Mouse (Mus musculus): ENCODE results near the gene Ccdc6. TPM values are rescaled to one million over a fixed set of nuclear protein-coding genes. Genes with fewer than 3 reads are reported as not detected.

Ccdc6 gene
- polyA plus RNA-seq, 1 experiment from 2014 or later = 14.0 TPM

DNA sequence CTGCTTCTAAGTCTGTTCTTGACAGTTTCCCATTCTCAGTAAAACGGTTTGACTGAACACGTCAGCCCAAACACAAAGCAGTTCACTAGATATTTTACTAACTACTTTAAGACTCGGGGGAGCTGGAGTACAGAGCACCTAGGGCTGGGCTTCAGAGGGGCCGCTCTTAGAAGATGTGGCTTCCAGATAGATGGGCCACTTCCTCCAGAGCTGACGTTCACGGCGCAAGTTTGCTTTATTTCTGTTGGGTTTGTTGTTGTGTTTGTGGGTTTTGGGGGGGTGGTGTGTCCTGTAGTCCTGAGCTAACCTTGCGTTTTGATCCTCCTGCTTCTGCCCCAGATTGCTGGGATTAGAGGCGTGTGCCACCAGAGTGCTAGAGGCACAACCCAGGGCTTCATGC lies 83.8 kb downstream of the Ccdc6 start:
- no peaks in the 10 kb centered on the region for H3K9me3 ChIP-seq (replicated peaks; ENCODE audit: control insufficient read depth, low read length)
- H3K4me2 ChIP-seq (ENCODE audit: low read depth, low read length) = no peak overlapping the region
- H3K27ac ChIP-seq (ENCODE audit: low read length) = no peak overlapping the region
- H3K9ac ChIP-seq (ENCODE audit: low read length) = no peak overlapping the region
- no peak for ATAC-seq (replicated peaks; ENCODE audit: extremely low read depth, insufficient read depth, low FRiP score)
- peaks cover 14% of the 10 kb centered on the region; the same call in 1 of the 2 replicates for H3K36me3 ChIP-seq (ENCODE audit: control insufficient read depth, insufficient read depth)
- H3K4me3 ChIP-seq (ENCODE audit: low read length) = no peak overlapping the region
- peaks cover 27% of the 10 kb centered on the region for H3K4me1 ChIP-seq (ENCODE audit: control insufficient read depth, insufficient read depth, low read length)
- 79% methylated on average over 9 of the region's 9 CpGs for WGBS
- no peaks in the 10 kb centered on the region for H3K27me3 ChIP-seq (ENCODE audit: control insufficient read depth, insufficient read depth, low read length)

- H3K27ac ChIP-seq (ENCODE audit: low read length) = peak overlapping the region; percentile 52
- H3K36me3 ChIP-seq (ENCODE audit: control insufficient read depth, insufficient read depth) = peaks cover 10% of the 10 kb centered on the region; the same call in 1 of the 2 replicates
- no peaks in the 10 kb centered on the region for H3K9me3 ChIP-seq (replicated peaks; ENCODE audit: control insufficient read depth, low read length)
- ATAC-seq (replicated peaks; ENCODE audit: extremely low read depth, insufficient read depth, low FRiP score) = peak; percentile 54
- H3K4me2 ChIP-seq (ENCODE audit: low read depth, low read length) = no peak overlapping the region
- WGBS = 60% methylated on average over 11 of the region's 11 CpGs
- H3K27me3 ChIP-seq (ENCODE audit: control insufficient read depth, insufficient read depth, low read length) = no peaks in the 10 kb centered on the region
- H3K4me3 ChIP-seq (ENCODE audit: low read length) = no peak overlapping the region
- peaks cover 29% of the 10 kb centered on the region for H3K4me1 ChIP-seq (ENCODE audit: control insufficient read depth, insufficient read depth, low read length)
- H3K9ac ChIP-seq (ENCODE audit: low read length) = no peak overlapping the region
These were observed 84.5 kb downstream of the Ccdc6 start for GRCm38 (mm10) chr10:70181279-70181972.

- no peak overlapping the region for H3K9ac ChIP-seq (ENCODE audit: low read length)
- no peak overlapping the region for H3K4me3 ChIP-seq (ENCODE audit: low read length)
- ATAC-seq (replicated peaks; ENCODE audit: extremely low read depth, insufficient read depth, low FRiP score) = 0 out of 2 replicates have a peak, but pooled peaks have one; percentile 17
- 0 out of 2 replicates have a peak overlapping the region, but pooled peaks have one; percentile 8 for H3K27ac ChIP-seq (ENCODE audit: low read length)
- peaks cover 12% of the 10 kb centered on the region for H3K36me3 ChIP-seq (ENCODE audit: control insufficient read depth, insufficient read depth)
- H3K4me2 ChIP-seq (ENCODE audit: low read depth, low read length) = no peak overlapping the region
- peaks cover 32% of the 10 kb centered on the region for H3K4me1 ChIP-seq (ENCODE audit: control insufficient read depth, insufficient read depth, low read length)
- H3K27me3 ChIP-seq (ENCODE audit: control insufficient read depth, insufficient read depth, low read length) = no peaks in the 10 kb centered on the region
- no peaks in the 10 kb centered on the region for H3K9me3 ChIP-seq (replicated peaks; ENCODE audit: control insufficient read depth, low read length)
- 58% methylated on average over 15 of the region's 15 CpGs for WGBS
These were observed 86.5 kb downstream of the Ccdc6 start for GRCm38 (mm10) chr10:70183210-70184080.

DNA sequence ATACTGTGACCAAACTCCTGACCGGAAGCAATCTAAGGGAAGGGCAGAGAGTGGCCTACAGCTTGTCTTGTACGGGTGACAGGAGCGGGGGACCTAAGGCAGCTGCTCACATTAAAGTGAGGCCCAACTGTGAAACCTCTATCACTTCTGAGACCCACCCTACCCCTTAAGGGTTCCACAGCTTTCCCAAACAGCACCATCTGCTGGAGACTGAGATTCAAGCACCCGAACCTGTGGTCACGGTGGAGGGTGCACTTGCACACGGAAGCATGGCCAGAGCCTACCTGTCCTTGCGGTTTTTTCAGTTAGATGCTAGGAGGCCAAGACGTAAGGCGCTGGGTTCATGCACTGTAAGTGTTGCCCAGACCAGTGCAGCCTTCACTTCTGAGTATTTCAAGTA lies 89.2 kb downstream of the Ccdc6 start:
- no peak overlapping the region for H3K4me2 ChIP-seq (ENCODE audit: low read depth, low read length)
- no peak overlapping the region for H3K4me3 ChIP-seq (ENCODE audit: low read length)
- no peak for ATAC-seq (replicated peaks; ENCODE audit: extremely low read depth, insufficient read depth, low FRiP score)
- no peaks in the 10 kb centered on the region for H3K27me3 ChIP-seq (ENCODE audit: control insufficient read depth, insufficient read depth, low read length)
- no peaks in the 10 kb centered on the region for H3K9me3 ChIP-seq (replicated peaks; ENCODE audit: control insufficient read depth, low read length)
- no peak overlapping the region for H3K27ac ChIP-seq (ENCODE audit: low read length)
- peaks cover 28% of the 10 kb centered on the region for H3K4me1 ChIP-seq (ENCODE audit: control insufficient read depth, insufficient read depth, low read length)
- WGBS = 68% methylated on average over 9 of the region's 9 CpGs
- H3K36me3 ChIP-seq (ENCODE audit: control insufficient read depth, insufficient read depth) = peaks cover 30% of the 10 kb centered on the region
- no peak overlapping the region for H3K9ac ChIP-seq (ENCODE audit: low read length)

DNA sequence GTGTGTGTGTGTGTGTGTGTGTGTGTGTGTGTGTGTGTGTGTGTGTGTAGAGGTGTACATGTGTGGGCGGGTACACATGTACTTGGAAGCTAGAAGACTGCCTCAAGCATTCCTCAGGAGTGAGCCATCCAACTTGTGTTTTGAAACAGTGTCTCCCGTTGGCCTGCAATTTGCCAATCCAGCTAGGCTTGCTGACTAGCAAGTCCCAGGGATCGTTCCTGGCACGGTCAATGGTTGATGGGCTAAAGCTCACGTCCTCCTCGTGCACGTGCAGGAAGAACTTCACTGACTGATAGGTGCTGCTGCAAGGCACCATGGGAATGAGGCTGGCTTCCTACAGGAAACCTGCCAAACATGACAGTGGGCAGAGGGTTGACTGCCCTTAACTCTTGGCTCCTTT lies 89.7 kb downstream of the Ccdc6 start:
- H3K27ac ChIP-seq (ENCODE audit: low read length) = no peak overlapping the region

DNA sequence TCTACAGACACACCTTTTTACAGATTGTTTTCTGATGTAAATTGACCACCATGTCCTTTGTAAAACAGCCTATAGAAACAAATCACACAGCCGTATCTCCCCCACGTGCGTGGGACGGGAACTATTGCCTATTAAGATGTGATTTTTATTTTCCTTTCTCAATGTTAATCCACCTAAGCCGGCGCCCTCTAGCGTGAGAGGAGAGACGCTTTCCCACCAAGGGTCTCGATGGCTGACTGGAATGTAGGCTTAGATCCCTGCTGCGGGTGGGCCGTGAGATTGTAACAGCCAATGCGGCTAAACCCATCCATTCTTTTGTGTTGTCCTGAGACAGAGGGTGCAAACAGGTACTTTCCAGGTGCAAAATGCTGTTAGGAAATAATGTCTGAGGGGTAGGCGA lies 92.9 kb downstream of the Ccdc6 start:
- no peak overlapping the region for H3K27ac ChIP-seq (ENCODE audit: low read length)
- ATAC-seq (replicated peaks; ENCODE audit: extremely low read depth, insufficient read depth, low FRiP score) = no peak
- peaks cover 8% of the 10 kb centered on the region for H3K4me1 ChIP-seq (ENCODE audit: control insufficient read depth, insufficient read depth, low read length)
- no peaks in the 10 kb centered on the region for H3K27me3 ChIP-seq (ENCODE audit: control insufficient read depth, insufficient read depth, low read length)
- WGBS = 81% methylated on average over 13 of the region's 13 CpGs
- no peaks in the 10 kb centered on the region for H3K9me3 ChIP-seq (replicated peaks; ENCODE audit: control insufficient read depth, low read length)
- H3K36me3 ChIP-seq (ENCODE audit: control insufficient read depth, insufficient read depth) = peaks cover 33% of the 10 kb centered on the region
- no peak overlapping the region for H3K4me3 ChIP-seq (ENCODE audit: low read length)
- H3K4me2 ChIP-seq (ENCODE audit: low read depth, low read length) = no peak overlapping the region
- H3K9ac ChIP-seq (ENCODE audit: low read length) = no peak overlapping the region

More for the DNA sequence above, 89.7 kb downstream of the Ccdc6 start:
- Histone ChIP-seq H3K27me3 (ENCODE audit: control insufficient read depth, insufficient read depth, low read length) (no peaks in the 10 kb centered on the region), H3K36me3 (ENCODE audit: control insufficient read depth, insufficient read depth) (peaks cover 30% of the 10 kb centered on the region), H3K4me2 (ENCODE audit: low read depth, low read length) (no peak overlapping the region), H3K4me1 (ENCODE audit: control insufficient read depth, insufficient read depth, low read length) (peaks cover 24% of the 10 kb centered on the region), H3K4me3 (ENCODE audit: low read length) (no peak overlapping the region), H3K9me3 (replicated peaks; ENCODE audit: control insufficient read depth, low read length) (no peaks in the 10 kb centered on the region), H3K9ac (ENCODE audit: low read length) (no peak overlapping the region)
- ATAC-seq (replicated peaks; ENCODE audit: extremely low read depth, insufficient read depth, low FRiP score) = no peak
- 78% methylated on average over 7 of the region's 7 CpGs for WGBS

DNA sequence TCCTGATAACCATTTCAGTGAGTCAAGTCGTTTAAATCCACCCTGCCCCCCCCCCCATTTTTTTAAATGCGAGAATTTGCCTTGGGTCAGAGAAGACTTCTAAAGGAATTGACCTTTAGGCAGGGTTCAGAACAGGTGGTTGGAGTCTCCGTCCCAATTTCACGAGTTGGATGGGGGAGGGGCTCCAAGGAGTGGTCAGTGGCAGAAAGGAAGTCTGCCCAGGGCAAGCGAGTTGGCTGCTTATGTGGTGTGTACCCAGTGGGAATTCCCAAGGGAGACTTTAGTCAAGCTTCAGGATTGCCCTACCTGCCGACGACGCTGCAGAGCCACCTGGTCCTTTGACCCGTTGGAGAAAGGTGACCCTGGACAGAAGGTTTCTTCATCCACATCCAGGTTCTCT lies 97.4 kb downstream of the Ccdc6 start:
- H3K4me2 ChIP-seq (ENCODE audit: low read depth, low read length) = no peak overlapping the region
- WGBS = 69% methylated on average over 9 of the region's 9 CpGs
- H3K4me1 ChIP-seq (ENCODE audit: control insufficient read depth, insufficient read depth, low read length) = no peaks in the 10 kb centered on the region

GRCm38 (mm10) chr10:70195279-70195678 lies 98.4 kb downstream of the Ccdc6 start:
- Histone ChIP-seq H3K27ac (ENCODE audit: low read length) (no peak overlapping the region), H3K9ac (ENCODE audit: low read length) (no peak overlapping the region), H3K36me3 (ENCODE audit: control insufficient read depth, insufficient read depth) (peaks cover 3% of the 10 kb centered on the region), H3K4me1 (ENCODE audit: control insufficient read depth, insufficient read depth, low read length) (no peaks in the 10 kb centered on the region), H3K27me3 (ENCODE audit: control insufficient read depth, insufficient read depth, low read length) (no peaks in the 10 kb centered on the region), H3K4me3 (ENCODE audit: low read length) (no peak overlapping the region), H3K9me3 (replicated peaks; ENCODE audit: control insufficient read depth, low read length) (no peaks in the 10 kb centered on the region), H3K4me2 (ENCODE audit: low read depth, low read length) (no peak overlapping the region)
- WGBS = 65% methylated on average over 7 of the region's 7 CpGs
- no peak for ATAC-seq (replicated peaks; ENCODE audit: extremely low read depth, insufficient read depth, low FRiP score)

More for the DNA sequence above, 97.4 kb downstream of the Ccdc6 start:
- Histone ChIP-seq H3K27me3 (ENCODE audit: control insufficient read depth, insufficient read depth, low read length) (no peaks in the 10 kb centered on the region), H3K27ac (ENCODE audit: low read length) (no peak overlapping the region), H3K9me3 (replicated peaks; ENCODE audit: control insufficient read depth, low read length) (no peaks in the 10 kb centered on the region), H3K4me3 (ENCODE audit: low read length) (no peak overlapping the region), H3K36me3 (ENCODE audit: control insufficient read depth, insufficient read depth) (peaks cover 12% of the 10 kb centered on the region), H3K9ac (ENCODE audit: low read length) (no peak overlapping the region)
- ATAC-seq (replicated peaks; ENCODE audit: extremely low read depth, insufficient read depth, low FRiP score) = no peak

DNA sequence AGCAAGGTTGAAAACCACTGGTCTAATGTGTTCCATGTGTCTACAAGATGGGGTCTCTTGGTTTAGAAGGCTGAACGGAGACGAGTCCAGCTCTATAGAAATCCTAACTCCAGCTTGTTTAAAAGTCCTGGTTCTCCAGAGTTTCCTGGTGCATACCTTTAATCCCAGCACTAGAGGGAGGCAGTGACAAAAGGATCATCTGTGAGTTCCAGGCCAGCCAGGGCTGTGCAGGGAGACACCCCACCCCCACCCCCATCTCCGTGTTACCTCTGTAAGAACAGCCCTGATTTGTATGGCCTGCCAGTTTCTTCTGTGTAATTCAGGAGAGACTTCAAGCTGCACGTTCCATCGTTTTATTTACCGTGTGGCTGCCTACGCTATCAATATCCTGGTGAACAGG lies 98.9 kb downstream of the Ccdc6 start:
- no peaks in the 10 kb centered on the region for H3K9me3 ChIP-seq (replicated peaks; ENCODE audit: control insufficient read depth, low read length)
- H3K9ac ChIP-seq (ENCODE audit: low read length) = no peak overlapping the region
- peaks cover 3% of the 10 kb centered on the region; the same call in 1 of the 2 replicates for H3K36me3 ChIP-seq (ENCODE audit: control insufficient read depth, insufficient read depth)
- no peak overlapping the region for H3K4me3 ChIP-seq (ENCODE audit: low read length)
- H3K27ac ChIP-seq (ENCODE audit: low read length) = no peak overlapping the region
- no peaks in the 10 kb centered on the region for H3K27me3 ChIP-seq (ENCODE audit: control insufficient read depth, insufficient read depth, low read length)
- no peak overlapping the region for H3K4me2 ChIP-seq (ENCODE audit: low read depth, low read length)
- H3K4me1 ChIP-seq (ENCODE audit: control insufficient read depth, insufficient read depth, low read length) = no peaks in the 10 kb centered on the region
- WGBS = 50% methylated on average over 7 of the region's 7 CpGs
- ATAC-seq (replicated peaks; ENCODE audit: extremely low read depth, insufficient read depth, low FRiP score) = peak; percentile 63
